Mouse (Mus musculus) midbrain, embryonic 16.5 days (tissue): ENCODE data around the gene Tmem132e. TPM values are rescaled to one million over a fixed set of nuclear protein-coding genes. Genes with fewer than 3 reads are reported as not detected.

Experiments used
- ATAC-seq: fragments of 200-750 bp; cut with Nextera tagmentation; 2 replicates; pipeline ENCODE4 v1.8.0; 2017; ENCODE audit warnings: moderate TSS enrichment
- H3K27ac ChIP-seq: fragments of 300-500 bp; sonication (generic); 2 replicates; pipeline ENCODE4 v1.5.1; 2014; ENCODE audit warnings: mild to moderate bottlenecking, low read length, mixed read lengths
- H3K27me3 ChIP-seq: fragments of 300-500 bp; sonication (generic); 2 replicates; pipeline ENCODE4 v1.6.1; 2014; ENCODE audit warnings: low read depth, low read length, mixed read lengths; ENCODE audit not compliant: control insufficient read depth, insufficient read depth
- H3K36me3 ChIP-seq: fragments of 300-500 bp; sonication (generic); 2 replicates; pipeline ENCODE4 v1.6.1; 2014; ENCODE audit warnings: mild to moderate bottlenecking, low read length, moderate library complexity, mixed read lengths; ENCODE audit not compliant: control insufficient read depth, insufficient read depth
- H3K4me1 ChIP-seq: fragments of 300-500 bp; sonication (generic); 2 replicates; pipeline ENCODE4 v1.6.1; 2014; ENCODE audit warnings: mild to moderate bottlenecking, low read length, mixed read lengths; ENCODE audit not compliant: control insufficient read depth, insufficient read depth
- H3K4me2 ChIP-seq: fragments of 300-500 bp; sonication (generic); 2 replicates; pipeline ENCODE4 v1.6.1; 2014; ENCODE audit warnings: mild to moderate bottlenecking, low read length, mixed read lengths
- H3K4me3 ChIP-seq: fragments of 300-500 bp; sonication (generic); 2 replicates; pipeline ENCODE4 v1.5.1; 2014; ENCODE audit warnings: low read depth, mild to moderate bottlenecking, low read length, moderate library complexity, mixed read lengths
- H3K9ac ChIP-seq: fragments of 300-500 bp; sonication (generic); 2 replicates; pipeline ENCODE4 v1.6.1; 2014; ENCODE audit warnings: low read depth, low read length, mixed read lengths
- H3K9me3 ChIP-seq: fragments of 300-500 bp; sonication (generic); replicated peaks from 2 replicates; pipeline ENCODE4 v1.6.1; 2014; ENCODE audit warnings: mild to moderate bottlenecking, low read length, mixed read lengths; ENCODE audit not compliant: control insufficient read depth, poor library complexity, severe bottlenecking
- WGBS: fragments of 180-500 bp; shearing (Covaris S2); extraction: QIAGEN DNeasy Blood & Tissue Kit; methylation state at CpG from one replicate; pipeline ENCODE4 v1.1.7; 2014; 5-methylcytosine and 5-hydroxymethylcytosine counted together
- polyA plus RNA-seq: library from polyadenylated mRNA; unstranded; fragments of >200 nt; fragmentation: Nextera tagmentation; extraction: Ambion mirVana; gene quantifications from 2 replicates; pipeline ENCODE4 v1.2.1, GENCODE M21; 2015

Gene Tmem132e
- polyA plus RNA-seq, 1 experiment from 2014 or later = 2.9 TPM

DNA sequence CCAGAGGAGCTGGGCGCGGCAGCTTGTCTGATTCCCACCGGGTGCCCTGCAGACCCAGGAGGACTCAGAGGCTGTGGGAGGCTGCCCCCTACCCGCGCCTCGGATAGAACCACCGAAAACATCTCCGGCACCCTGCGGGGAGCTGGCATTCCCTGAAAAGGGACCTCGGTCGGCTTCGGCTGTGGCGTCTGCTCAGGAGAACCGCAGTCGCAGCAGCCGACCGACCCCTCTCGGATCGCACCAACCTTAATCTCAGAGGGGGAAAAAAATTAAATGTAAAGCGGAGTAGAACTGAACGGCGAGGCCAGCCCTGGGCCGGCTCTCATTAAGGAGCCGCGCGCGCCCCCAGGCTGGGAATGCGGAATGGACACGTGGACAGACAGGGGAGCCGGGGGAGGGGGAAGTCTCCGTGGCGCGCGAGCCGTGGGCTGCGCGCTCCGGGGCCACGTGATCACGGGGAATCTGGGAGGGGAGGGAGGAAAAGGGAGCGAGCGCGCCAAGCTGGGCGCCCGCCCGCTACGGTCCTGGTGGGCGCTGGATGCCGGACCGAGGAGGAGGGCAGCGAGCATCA is 1.6 kb upstream of the Tmem132e start:
- peaks cover 27% of the 10 kb centered on the region for H3K27me3 ChIP-seq
- peak overlapping the region; percentile 71 for H3K4me3 ChIP-seq
- no peaks in the 10 kb centered on the region for H3K36me3 ChIP-seq
- H3K9ac ChIP-seq = peak overlapping the region; percentile 82
- peak overlapping the region; percentile 82 for H3K27ac ChIP-seq
- peaks cover 23% of the 10 kb centered on the region for H3K4me1 ChIP-seq
- H3K4me2 ChIP-seq = peak overlapping the region; percentile 96
- under 1% methylated on average over 50 of the region's 51 CpGs for WGBS
- H3K9me3 ChIP-seq = no peaks in the 10 kb centered on the region
- ATAC-seq = peak; percentile 82

- WGBS = under 1% methylated on average over 47 of the region's 47 CpGs
- peak; percentile 11; the same call in 1 of the 2 replicates for ATAC-seq
- no peaks in the 10 kb centered on the region for H3K36me3 ChIP-seq
- H3K4me1 ChIP-seq = peaks cover 23% of the 10 kb centered on the region
- H3K9me3 ChIP-seq = no peaks in the 10 kb centered on the region
- peak overlapping the region; percentile 82 for H3K9ac ChIP-seq
- peak overlapping the region; percentile 96 for H3K4me2 ChIP-seq
- peaks cover 27% of the 10 kb centered on the region for H3K27me3 ChIP-seq
- H3K4me3 ChIP-seq = peak overlapping the region; percentile 71
- peak overlapping the region; percentile 82 for H3K27ac ChIP-seq
Observed at GRCm38 (mm10) chr11:82387711-82388341, 874 bp upstream of the Tmem132e start.

- Histone ChIP-seq H3K9me3 (no peaks in the 10 kb centered on the region), H3K36me3 (no peaks in the 10 kb centered on the region), H3K27me3 (peaks cover 24% of the 10 kb centered on the region), H3K4me2 (peak overlapping the region; percentile 96), H3K9ac (peak overlapping the region; percentile 82), H3K4me1 (peaks cover 23% of the 10 kb centered on the region), H3K4me3 (peak overlapping the region; percentile 71), H3K27ac (peak overlapping the region; percentile 45)
- peak; percentile 26; the same call in 1 of the 2 replicates for ATAC-seq
- WGBS = under 1% methylated on average over 57 of the region's 69 CpGs
Observed at GRCm38 (mm10) chr11:82389396-82390291, 944 bp downstream of the Tmem132e start.

DNA sequence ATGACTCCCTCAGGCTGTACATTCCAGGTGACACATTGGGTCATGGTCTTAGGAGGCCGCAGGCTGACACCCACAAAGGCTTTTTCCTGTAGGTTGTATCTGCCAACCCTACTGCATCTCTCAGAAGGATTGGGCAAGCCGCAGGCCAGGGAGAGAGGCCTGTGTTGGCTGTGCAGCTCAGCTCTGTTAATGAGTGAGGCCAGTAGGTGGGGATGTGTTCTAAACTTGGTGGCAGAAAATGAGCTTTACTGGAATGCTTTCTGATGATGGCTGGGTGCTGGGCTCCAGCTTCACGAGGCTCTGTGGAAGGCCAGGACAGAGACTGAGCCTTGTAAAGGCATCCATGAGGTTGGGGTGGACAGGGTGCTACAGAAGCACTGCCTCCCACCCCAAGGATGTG is 3.6 kb downstream of the Tmem132e start:
- no peak for ATAC-seq
- Histone ChIP-seq H3K9ac (0 out of 2 replicates have a peak overlapping the region, but pooled peaks have one; percentile 33), H3K4me3 (no peak overlapping the region), H3K4me1 (peaks cover 18% of the 10 kb centered on the region), H3K9me3 (no peaks in the 10 kb centered on the region), H3K36me3 (no peaks in the 10 kb centered on the region), H3K4me2 (no peak overlapping the region), H3K27me3 (peaks cover 14% of the 10 kb centered on the region), H3K27ac (no peak overlapping the region)
- 61% methylated on average over 3 of the region's 3 CpGs for WGBS

- Histone ChIP-seq H3K4me1 (no peaks in the 10 kb centered on the region), H3K9me3 (no peaks in the 10 kb centered on the region), H3K4me2 (no peak overlapping the region), H3K36me3 (no peaks in the 10 kb centered on the region), H3K27me3 (no peaks in the 10 kb centered on the region; the same call in none of the 2 replicates), H3K9ac (no peak overlapping the region), H3K27ac (no peak overlapping the region), H3K4me3 (no peak overlapping the region)
- WGBS = 22% methylated on average over 3 of the region's 3 CpGs
- no peak for ATAC-seq
Observed at GRCm38 (mm10) chr11:82399621-82400020, 10.9 kb downstream of the Tmem132e start.

- Histone ChIP-seq H3K4me2 (no peak overlapping the region), H3K36me3 (no peaks in the 10 kb centered on the region), H3K9ac (no peak overlapping the region), H3K4me3 (no peak overlapping the region), H3K27ac (no peak overlapping the region), H3K27me3 (no peaks in the 10 kb centered on the region), H3K9me3 (no peaks in the 10 kb centered on the region), H3K4me1 (peaks cover 5% of the 10 kb centered on the region; the same call in 1 of the 2 replicates)
- 67% methylated on average over 3 of the region's 3 CpGs for WGBS
- no peak for ATAC-seq
Observed at GRCm38 (mm10) chr11:82405641-82406040, 16.9 kb downstream of the Tmem132e start.

GRCm38 (mm10) chr11:82406358-82407221 is 17.9 kb downstream of the Tmem132e start:
- no peaks in the 10 kb centered on the region for H3K27me3 ChIP-seq
- no peak overlapping the region for H3K4me3 ChIP-seq
- no peaks in the 10 kb centered on the region for H3K36me3 ChIP-seq
- no peak overlapping the region for H3K9ac ChIP-seq
- WGBS = 32% methylated on average over 11 of the region's 11 CpGs
- no peak for ATAC-seq
- H3K9me3 ChIP-seq = no peaks in the 10 kb centered on the region
- peaks cover 5% of the 10 kb centered on the region; the same call in 1 of the 2 replicates for H3K4me1 ChIP-seq
- H3K4me2 ChIP-seq = no peak overlapping the region
- no peak overlapping the region for H3K27ac ChIP-seq

- 76% methylated on average over 1 of the region's 1 CpGs for whole genome bisulfite sequencing
- Histone ChIP-seq H3K4me3 (no peak overlapping the region), H3K4me2 (no peak overlapping the region), H3K4me1 (no peaks in the 10 kb centered on the region), H3K9ac (no peak overlapping the region), H3K27me3 (no peaks in the 10 kb centered on the region), H3K9me3 (no peaks in the 10 kb centered on the region), H3K36me3 (no peaks in the 10 kb centered on the region), H3K27ac (no peak overlapping the region)
- no peak for ATAC-seq
Observed at GRCm38 (mm10) chr11:82412496-82412895, 23.8 kb downstream of the Tmem132e start.
